Mouse (Mus musculus) midbrain, embryonic 16.5 days (tissue): ENCODE measurements around the gene Stim1. TPM values are rescaled to one million over a fixed set of nuclear protein-coding genes. Genes with fewer than 3 reads are reported as not detected.

Experiments
- ATAC-seq: fragments of 200-750 bp; cut with Nextera tagmentation; 2 replicates; pipeline ENCODE4 v1.8.0; 2017; ENCODE audit warnings: moderate TSS enrichment
- H3K27ac ChIP-seq: fragments of 300-500 bp; sonication (generic); 2 replicates; pipeline ENCODE4 v1.5.1; 2014; ENCODE audit warnings: mild to moderate bottlenecking, low read length, mixed read lengths
- H3K27me3 ChIP-seq: fragments of 300-500 bp; sonication (generic); 2 replicates; pipeline ENCODE4 v1.6.1; 2014; ENCODE audit warnings: low read depth, low read length, mixed read lengths; ENCODE audit not compliant: control insufficient read depth, insufficient read depth
- H3K36me3 ChIP-seq: fragments of 300-500 bp; sonication (generic); 2 replicates; pipeline ENCODE4 v1.6.1; 2014; ENCODE audit warnings: mild to moderate bottlenecking, low read length, moderate library complexity, mixed read lengths; ENCODE audit not compliant: control insufficient read depth, insufficient read depth
- H3K4me1 ChIP-seq: fragments of 300-500 bp; sonication (generic); 2 replicates; pipeline ENCODE4 v1.6.1; 2014; ENCODE audit warnings: mild to moderate bottlenecking, low read length, mixed read lengths; ENCODE audit not compliant: control insufficient read depth, insufficient read depth
- H3K4me2 ChIP-seq: fragments of 300-500 bp; sonication (generic); 2 replicates; pipeline ENCODE4 v1.6.1; 2014; ENCODE audit warnings: mild to moderate bottlenecking, low read length, mixed read lengths
- H3K4me3 ChIP-seq: fragments of 300-500 bp; sonication (generic); 2 replicates; pipeline ENCODE4 v1.5.1; 2014; ENCODE audit warnings: low read depth, mild to moderate bottlenecking, low read length, moderate library complexity, mixed read lengths
- H3K9ac ChIP-seq: fragments of 300-500 bp; sonication (generic); 2 replicates; pipeline ENCODE4 v1.6.1; 2014; ENCODE audit warnings: low read depth, low read length, mixed read lengths
- H3K9me3 ChIP-seq: fragments of 300-500 bp; sonication (generic); replicated peaks from 2 replicates; pipeline ENCODE4 v1.6.1; 2014; ENCODE audit warnings: mild to moderate bottlenecking, low read length, mixed read lengths; ENCODE audit not compliant: control insufficient read depth, poor library complexity, severe bottlenecking
- WGBS: fragments of 180-500 bp; shearing (Covaris S2); extraction: QIAGEN DNeasy Blood & Tissue Kit; methylation state at CpG from one replicate; pipeline ENCODE4 v1.1.7; 2014; 5-methylcytosine and 5-hydroxymethylcytosine counted together
- polyA plus RNA-seq: library from polyadenylated mRNA; unstranded; fragments of >200 nt; fragmentation: Nextera tagmentation; extraction: Ambion mirVana; gene quantifications from 2 replicates; pipeline ENCODE4 v1.2.1, GENCODE M21; 2015

Gene Stim1
- polyA plus RNA-seq = 10.2 and 12.5 TPM in 2 replicates

DNA sequence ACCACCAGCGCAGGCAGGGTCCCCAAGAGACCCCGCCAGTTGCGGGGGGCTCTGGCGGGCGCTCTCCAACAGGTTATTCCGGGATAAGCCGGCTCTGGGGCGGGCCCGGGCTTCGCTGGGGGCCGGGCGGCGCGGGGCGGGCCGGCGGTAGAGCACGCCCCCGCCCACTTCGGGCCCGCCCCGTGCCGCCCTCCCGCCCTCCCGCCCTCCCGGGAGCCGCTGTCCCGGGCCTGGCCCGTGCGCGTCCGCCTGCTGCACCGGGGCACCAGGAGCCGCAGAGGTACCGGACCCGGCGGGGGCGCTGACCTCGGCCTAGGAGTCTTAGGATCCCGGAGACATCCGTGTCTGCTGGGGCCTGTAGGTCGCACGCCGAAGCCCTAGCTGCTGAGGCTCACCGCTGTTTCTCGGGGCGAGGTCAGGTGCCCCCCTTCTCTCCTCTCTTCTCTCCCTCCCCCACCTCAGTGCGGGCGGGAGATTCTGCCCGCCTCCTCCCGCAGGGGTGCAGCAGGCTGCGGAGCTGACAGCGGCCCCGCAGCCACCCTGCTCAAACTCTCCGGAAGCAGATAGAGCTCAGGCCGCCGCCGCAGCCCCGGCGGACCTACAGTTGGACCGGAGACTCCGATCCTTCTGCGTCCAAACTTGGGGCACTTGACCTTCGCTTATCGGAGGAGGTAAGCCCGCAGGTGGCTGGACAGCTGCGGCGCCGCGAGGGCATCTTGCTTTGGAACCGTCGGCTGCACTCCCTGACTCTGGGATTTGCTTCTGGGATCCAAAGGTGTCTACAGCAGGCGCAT lies at the start of gene Stim1:
Gene Stim1, plus strand, starts transcription at position 206 of the 794 bp plus-strand sequence.
- Histone ChIP-seq H3K4me2 (peak within 1 kb of the TSS; percentile 94), H3K27ac (peak within 1 kb of the TSS; percentile 70), H3K36me3 (no peaks in the 10 kb centered on the region), H3K4me1 (peaks cover 19% of the 10 kb centered on the region), H3K27me3 (no peaks in the 10 kb centered on the region), H3K9ac (peak within 1 kb of the TSS; percentile 79), H3K9me3 (no peaks in the 10 kb centered on the region), H3K4me3 (peak within 1 kb of the TSS; percentile 85)
- under 1% methylated on average over 48 of the region's 73 CpGs for WGBS
- ATAC-seq = peak; percentile 88

DNA sequence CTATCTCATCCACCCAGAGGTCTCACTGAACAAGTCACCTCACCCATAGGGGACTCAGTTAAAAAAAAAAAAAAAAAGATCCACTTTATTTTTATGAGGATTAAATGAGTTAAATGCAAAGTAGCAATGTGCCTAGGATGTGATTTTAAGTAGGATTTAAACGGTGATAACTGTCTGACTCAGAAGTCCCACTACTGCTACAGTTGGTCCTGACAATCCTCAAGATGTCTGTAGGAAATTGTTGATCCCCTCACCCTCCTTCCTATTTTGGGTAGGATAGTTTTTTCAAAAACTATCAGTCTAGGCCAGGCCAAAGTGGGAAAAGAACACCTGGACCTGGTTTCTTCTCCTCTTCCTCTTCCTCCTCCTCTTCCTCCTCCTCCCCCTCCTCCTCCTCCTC lies 45.7 kb upstream of the Stim1 start:
- H3K9me3 ChIP-seq = no peaks in the 10 kb centered on the region
- 0 out of 2 replicates have a peak, but pooled peaks have one; percentile 6 for ATAC-seq
- H3K4me1 ChIP-seq = peaks cover 4% of the 10 kb centered on the region
- 60% methylated on average over 1 of the region's 1 CpGs for WGBS
- no peaks in the 10 kb centered on the region for H3K36me3 ChIP-seq
- no peak overlapping the region for H3K4me3 ChIP-seq
- H3K4me2 ChIP-seq = peak overlapping the region; percentile 70
- no peaks in the 10 kb centered on the region for H3K27me3 ChIP-seq
- H3K27ac ChIP-seq = no peak overlapping the region
- no peak overlapping the region for H3K9ac ChIP-seq

DNA sequence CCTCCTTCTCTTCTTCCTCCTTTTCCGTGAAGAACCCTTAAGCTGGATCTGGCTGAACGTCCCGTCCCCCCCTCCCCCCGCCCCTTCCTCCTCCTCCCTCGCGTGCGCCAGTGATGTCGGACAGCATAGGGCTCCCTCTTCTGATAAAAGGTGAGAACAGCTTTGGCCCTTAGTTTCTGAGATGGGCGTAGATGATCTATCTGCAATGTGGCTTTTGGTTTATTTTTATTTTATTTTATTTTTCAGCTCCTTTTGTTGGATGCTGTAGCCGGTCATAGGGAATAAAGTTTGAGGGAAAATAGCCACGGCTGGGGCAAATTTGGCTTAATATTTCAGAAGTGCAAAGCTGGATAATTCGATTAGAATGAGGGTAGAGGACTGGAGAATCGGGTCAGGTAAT lies 45.3 kb upstream of the Stim1 start:
- H3K4me3 ChIP-seq = peak overlapping the region; percentile 77
- ATAC-seq = peak; percentile 75
- no peaks in the 10 kb centered on the region for H3K36me3 ChIP-seq
- no peak overlapping the region for H3K27ac ChIP-seq
- peaks cover 4% of the 10 kb centered on the region for H3K4me1 ChIP-seq
- 2% methylated on average over 7 of the region's 13 CpGs for WGBS
- H3K9me3 ChIP-seq = no peaks in the 10 kb centered on the region
- H3K9ac ChIP-seq = peak overlapping the region; percentile 84
- H3K27me3 ChIP-seq = no peaks in the 10 kb centered on the region
- H3K4me2 ChIP-seq = peak overlapping the region; percentile 70

DNA sequence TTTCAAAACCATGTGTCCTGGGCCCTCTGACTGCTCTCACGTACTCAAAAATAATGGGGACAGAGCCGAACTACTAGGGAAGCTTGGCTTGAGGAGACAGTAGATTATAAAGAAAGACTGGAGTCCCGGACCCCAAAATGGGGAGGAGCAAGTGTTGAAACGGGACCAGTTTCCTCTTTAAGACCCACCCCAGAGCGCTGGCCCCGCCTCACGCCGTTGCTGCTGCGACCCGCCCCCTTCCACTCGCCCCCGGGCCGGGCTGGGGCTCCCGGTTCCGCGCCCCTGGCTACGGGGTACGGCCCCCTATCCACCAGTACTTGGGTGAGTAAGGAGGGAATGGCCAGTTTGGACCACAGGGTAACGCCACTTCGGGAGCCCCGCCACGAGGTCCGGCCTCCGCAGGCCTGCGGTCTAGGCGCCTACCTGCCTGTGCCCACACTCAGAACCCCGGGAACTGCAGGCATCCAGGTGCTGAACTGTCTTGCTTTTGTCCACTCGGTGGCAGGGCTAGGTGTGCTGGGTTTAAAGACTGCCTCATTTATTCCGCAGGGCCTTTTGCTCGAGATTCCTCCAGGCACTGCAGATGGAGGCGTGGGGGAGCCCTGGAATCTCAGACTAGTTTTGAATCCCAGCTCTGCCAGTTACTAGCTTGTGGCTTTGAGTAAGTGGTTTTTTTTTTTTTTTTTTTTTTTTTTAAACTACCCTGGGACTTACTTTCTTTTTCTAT lies 44.6 kb upstream of the Stim1 start:
- H3K27me3 ChIP-seq = no peaks in the 10 kb centered on the region
- H3K4me2 ChIP-seq = peak overlapping the region; percentile 70
- H3K9me3 ChIP-seq = no peaks in the 10 kb centered on the region
- H3K4me1 ChIP-seq = peaks cover 4% of the 10 kb centered on the region
- peak overlapping the region; percentile 68 for H3K27ac ChIP-seq
- peak overlapping the region; percentile 84 for H3K9ac ChIP-seq
- H3K4me3 ChIP-seq = peak overlapping the region; percentile 77
- H3K36me3 ChIP-seq = no peaks in the 10 kb centered on the region; the same call in 1 of the 2 replicates
- ATAC-seq = peak; percentile 89
- WGBS = 1% methylated on average over 31 of the region's 31 CpGs

DNA sequence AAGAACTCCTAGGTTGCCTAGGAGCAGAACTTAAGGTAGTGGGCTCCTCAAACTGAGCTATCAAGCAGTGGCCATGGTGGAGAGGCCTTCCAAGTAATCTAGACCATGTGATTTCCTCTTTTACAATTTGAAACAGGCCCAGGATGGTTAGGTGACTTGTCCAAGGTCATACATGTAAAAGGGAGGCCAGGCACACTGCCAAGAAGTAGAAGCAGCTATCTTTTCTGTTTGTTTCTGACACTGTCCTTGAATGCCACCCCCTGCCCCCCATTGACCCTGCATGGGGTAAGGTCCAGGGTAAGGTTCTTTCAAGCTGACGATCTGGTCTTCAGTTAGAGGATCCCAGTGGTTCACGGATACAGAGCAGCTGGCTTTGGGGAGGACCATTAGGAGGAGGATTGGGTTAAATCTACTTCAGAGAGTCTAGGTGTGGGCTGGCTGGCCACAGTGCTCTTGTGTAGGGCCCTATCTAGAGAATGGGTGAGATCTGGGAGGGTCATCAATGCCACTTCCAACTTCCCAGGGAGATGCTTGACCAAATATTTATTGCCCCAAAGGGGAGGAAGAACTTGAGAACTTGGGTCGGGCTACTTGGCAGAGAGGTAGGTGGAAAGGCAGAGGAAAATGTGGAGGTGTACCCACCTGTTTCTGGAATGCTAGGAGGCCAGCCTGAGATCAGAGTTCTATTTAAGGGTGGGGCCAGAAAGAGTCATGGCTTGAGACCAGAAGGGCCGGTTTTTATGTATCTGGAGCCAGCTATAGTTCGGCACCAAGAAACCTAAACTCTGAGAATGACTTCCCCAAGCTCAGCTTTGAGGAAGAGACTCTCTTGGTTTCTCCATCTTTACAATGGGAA lies 43.5 kb upstream of the Stim1 start:
- peaks cover 3% of the 10 kb centered on the region; the same call in 1 of the 2 replicates for H3K36me3 ChIP-seq
- H3K9ac ChIP-seq = no peak overlapping the region
- no peaks in the 10 kb centered on the region for H3K27me3 ChIP-seq
- H3K9me3 ChIP-seq = no peaks in the 10 kb centered on the region
- H3K27ac ChIP-seq = no peak overlapping the region
- WGBS = 91% methylated on average over 5 of the region's 5 CpGs
- no peak overlapping the region for H3K4me3 ChIP-seq
- ATAC-seq = no peak
- H3K4me1 ChIP-seq = peaks cover 4% of the 10 kb centered on the region
- peak overlapping the region; percentile 70; the same call in 1 of the 2 replicates for H3K4me2 ChIP-seq

DNA sequence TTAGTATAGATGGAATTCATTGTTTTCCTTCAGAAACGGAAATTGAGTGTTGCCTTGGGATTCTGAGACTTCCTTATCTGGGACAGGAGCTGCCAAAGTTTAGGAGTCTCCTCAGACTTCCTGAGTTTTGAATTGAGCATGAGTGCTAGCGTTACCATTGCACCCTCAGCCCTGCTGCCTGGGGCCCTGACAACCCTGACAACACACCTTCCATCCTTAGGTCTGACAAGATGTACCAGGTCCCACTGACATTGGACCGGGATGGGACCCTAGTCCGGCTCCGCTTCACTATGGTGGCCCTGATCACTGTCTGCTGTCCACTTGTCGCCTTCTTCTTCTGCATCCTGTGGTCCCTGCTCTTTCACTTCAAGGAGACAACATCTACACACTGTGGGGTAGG lies 41.6 kb upstream of the Stim1 start:
- Histone ChIP-seq H3K36me3 (peaks cover 3% of the 10 kb centered on the region; the same call in 1 of the 2 replicates), H3K27me3 (no peaks in the 10 kb centered on the region), H3K4me1 (peaks cover 4% of the 10 kb centered on the region), H3K9me3 (no peaks in the 10 kb centered on the region), H3K9ac (no peak overlapping the region), H3K27ac (no peak overlapping the region), H3K4me2 (no peak overlapping the region), H3K4me3 (no peak overlapping the region)
- WGBS = 94% methylated on average over 6 of the region's 6 CpGs
- ATAC-seq = no peak

DNA sequence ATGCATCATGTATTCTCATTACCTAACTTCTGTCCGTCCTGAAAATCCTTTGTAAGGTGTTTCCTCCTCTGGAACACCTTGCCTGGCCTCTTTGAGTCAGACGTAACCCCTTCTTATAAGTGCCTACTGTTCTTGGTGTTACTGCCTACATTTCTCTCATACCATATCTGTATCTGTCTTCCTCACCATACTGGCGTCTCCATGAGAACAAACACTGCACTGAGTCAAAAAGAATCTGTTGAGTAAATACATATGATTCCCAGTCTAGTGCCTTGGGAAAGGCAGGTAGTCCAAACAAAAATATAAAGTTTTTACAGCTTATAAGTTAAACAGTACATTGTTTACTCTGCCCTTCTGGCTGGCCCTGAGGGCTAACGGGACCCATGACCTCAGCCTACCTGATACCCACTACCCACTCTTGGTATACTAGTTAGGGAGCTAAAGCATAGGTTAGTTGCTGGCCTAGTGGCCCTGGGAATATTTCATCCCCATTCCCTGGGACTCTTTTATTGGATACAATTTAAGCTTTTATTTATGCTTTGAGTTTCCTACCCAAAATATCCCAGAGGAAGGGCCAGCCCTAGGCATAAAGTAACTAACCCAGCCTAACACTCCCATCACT lies 39.4 kb upstream of the Stim1 start:
- Histone ChIP-seq H3K9ac (no peak overlapping the region), H3K4me1 (peaks cover 4% of the 10 kb centered on the region), H3K36me3 (peaks cover 3% of the 10 kb centered on the region; the same call in 1 of the 2 replicates), H3K27ac (no peak overlapping the region), H3K4me3 (no peak overlapping the region), H3K4me2 (no peak overlapping the region), H3K9me3 (no peaks in the 10 kb centered on the region), H3K27me3 (no peaks in the 10 kb centered on the region)
- 91% methylated on average over 4 of the region's 4 CpGs for WGBS
- ATAC-seq = no peak

DNA sequence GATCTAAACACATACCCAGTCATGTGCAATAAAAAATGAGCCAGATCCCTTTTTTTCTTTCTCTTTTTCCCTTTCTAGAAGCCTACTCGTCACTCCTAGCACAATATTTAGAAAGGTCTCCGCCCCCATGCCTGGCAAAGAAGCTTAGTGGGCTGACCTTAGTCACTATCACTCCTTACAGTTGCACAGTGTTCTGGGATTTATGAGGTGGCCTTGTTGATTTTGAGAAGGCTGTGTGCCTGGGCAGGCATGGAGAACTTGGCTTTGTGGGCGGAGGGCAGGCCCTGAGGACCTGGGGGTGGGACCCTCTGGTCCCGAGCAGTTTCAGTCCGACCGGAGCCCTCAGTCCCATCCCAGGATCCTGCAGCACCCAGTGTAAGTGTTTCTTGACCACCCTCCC lies 37.8 kb upstream of the Stim1 start:
- Histone ChIP-seq H3K27ac (no peak overlapping the region), H3K4me1 (no peaks in the 10 kb centered on the region), H3K36me3 (peaks cover 3% of the 10 kb centered on the region; the same call in 1 of the 2 replicates), H3K9ac (no peak overlapping the region), H3K27me3 (no peaks in the 10 kb centered on the region), H3K4me2 (no peak overlapping the region), H3K9me3 (no peaks in the 10 kb centered on the region), H3K4me3 (no peak overlapping the region)
- WGBS = 97% methylated on average over 6 of the region's 6 CpGs
- ATAC-seq = no peak
